Mouse (Mus musculus) right cerebral cortex, postnatal 14 days (tissue): ENCODE data around the gene Ptch1.

Source experiments
- DNase-seq: peaks from one replicate; pipeline ENCODE4 v3.0.0; 2022

Ptch1 gene

DNA sequence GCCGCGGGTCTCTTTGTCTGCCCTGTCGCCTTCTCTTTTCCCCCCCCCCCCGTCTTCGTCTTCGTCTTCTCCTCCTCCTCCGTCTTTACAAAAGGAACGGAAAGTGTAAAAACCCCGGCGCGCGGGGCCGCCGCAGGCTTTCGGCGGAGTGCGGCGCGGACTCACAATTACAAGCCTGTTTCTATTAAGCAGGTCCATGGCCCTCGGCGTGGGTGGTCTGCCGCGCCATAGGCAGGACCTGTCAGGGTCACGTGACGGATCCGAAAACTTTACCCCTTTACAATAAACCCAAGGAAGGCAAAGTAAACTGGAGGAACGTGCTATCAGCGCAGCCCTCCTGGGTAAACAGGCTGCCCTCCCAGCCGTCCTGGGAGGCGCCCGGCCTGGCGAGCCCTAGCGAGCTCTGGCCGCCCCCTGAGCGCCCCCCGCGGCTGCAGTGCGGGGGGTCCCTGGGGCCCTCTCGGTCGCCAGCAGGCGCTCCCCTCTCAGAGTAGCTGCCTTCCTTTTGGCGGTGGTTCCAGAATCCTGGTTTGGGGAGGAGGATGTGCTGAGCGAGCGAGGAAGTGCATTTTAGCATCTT lies at the start of gene Ptch1:
Gene Ptch1, minus strand, starts transcription at position 343 of the 580 bp plus-strand sequence.
- peak; percentile 56 for DNase-seq

- no peak for DNase-seq
Observed at GRCm38 (mm10) chr13:63621301-63621700, 47.9 kb upstream of the Ptch1 start.

DNA sequence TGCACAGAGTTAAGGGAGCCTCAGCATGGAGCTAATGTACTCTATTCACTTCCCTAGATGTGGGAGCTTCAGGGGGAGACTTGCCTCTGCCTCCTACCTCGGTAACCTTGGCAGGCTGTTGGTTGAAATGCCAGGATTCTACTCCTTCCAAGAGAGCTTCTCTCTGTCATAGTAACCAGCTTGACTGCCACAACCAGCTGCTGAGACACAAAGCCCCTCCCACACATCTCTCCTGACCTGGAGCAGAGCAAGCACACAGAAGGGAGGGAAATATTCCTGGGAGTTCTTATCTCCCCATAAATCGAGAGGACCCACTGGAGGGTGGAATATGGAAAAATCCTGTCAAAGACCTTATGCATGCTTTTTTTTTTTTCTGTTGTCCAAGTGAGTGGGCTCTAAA lies 39.8 kb upstream of the Ptch1 start:
- no peak for DNase-seq

DNA sequence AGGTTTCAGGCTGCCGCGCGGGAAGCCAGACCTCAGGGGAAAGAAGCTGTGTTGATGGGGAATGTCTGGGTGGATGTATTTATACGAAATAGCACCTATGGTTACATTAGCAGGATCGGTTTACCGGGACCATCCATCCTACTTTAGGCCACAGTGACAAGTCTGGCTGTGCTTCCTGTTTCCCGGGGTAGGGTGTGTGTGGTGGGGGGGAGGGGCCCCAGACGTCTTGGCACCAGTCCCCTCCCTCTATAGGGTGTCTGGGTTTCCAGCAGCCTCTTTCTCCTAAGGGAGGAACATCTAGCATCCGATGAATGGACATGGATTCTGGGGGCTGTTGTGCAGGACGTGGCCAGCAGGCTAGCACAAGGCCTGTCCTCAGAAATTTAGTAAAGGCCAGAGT lies 36.3 kb upstream of the Ptch1 start:
- no peak for DNase-seq

DNA sequence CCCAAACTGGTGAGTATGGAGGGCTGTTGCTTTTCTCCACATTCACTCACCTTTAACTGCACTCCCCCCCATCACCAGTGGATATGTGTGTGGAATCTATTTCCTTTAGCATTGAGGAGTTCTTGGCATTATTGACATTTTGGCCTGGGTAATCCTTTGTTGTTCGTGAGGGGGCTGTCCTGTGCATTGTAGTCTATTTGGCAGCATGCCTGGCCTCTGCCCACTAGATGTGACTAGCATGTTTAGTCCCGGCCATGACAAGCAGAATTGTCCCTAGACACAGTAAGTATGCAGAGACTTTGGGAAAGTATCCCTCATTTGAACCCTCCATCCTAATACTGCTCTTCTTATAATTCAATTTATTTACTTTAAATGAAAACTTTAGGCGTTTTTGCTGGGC lies 24.2 kb upstream of the Ptch1 start:
- DNase-seq: no peak

GRCm38 (mm10) chr13:63595869-63596268 lies 22.5 kb upstream of the Ptch1 start:
- DNase-seq: no peak

- no peak for DNase-seq
Observed at GRCm38 (mm10) chr13:63593469-63594050, 20.2 kb upstream of the Ptch1 start.

DNA sequence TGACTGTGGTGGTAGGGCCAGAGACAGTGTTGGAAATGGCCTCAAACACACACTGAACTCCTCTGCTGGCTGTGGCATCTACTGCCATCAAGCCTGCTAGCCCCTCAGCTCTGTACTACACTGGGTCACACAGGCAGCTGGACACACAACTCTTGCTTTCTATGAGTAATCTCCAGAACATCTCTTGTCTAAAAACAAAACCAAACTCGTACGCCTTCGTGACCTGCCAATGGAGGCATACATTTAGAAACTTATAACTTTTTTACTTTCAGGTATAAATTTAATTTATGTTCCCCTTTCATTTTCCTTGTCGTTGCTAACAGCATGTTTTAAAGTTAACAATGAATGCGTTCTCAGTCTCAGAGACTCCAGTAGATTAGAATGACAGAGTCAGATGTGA lies 19.4 kb upstream of the Ptch1 start:
- DNase-seq: no peak

- DNase-seq: no peak
Observed at GRCm38 (mm10) chr13:63574601-63575000, 1.2 kb upstream of the Ptch1 start.

GRCm38 (mm10) chr13:63572453-63573255 lies 744 bp downstream of the Ptch1 start:
- DNase-seq: peak; percentile 64

GRCm38 (mm10) chr13:63572111-63572452 lies 1.3 kb downstream of the Ptch1 start:
- no peak for DNase-seq

- DNase-seq: no peak
Observed at GRCm38 (mm10) chr13:63570456-63570855, 2.9 kb downstream of the Ptch1 start.

GRCm38 (mm10) chr13:63569396-63569756 lies 4.0 kb downstream of the Ptch1 start:
- DNase-seq: no peak

DNA sequence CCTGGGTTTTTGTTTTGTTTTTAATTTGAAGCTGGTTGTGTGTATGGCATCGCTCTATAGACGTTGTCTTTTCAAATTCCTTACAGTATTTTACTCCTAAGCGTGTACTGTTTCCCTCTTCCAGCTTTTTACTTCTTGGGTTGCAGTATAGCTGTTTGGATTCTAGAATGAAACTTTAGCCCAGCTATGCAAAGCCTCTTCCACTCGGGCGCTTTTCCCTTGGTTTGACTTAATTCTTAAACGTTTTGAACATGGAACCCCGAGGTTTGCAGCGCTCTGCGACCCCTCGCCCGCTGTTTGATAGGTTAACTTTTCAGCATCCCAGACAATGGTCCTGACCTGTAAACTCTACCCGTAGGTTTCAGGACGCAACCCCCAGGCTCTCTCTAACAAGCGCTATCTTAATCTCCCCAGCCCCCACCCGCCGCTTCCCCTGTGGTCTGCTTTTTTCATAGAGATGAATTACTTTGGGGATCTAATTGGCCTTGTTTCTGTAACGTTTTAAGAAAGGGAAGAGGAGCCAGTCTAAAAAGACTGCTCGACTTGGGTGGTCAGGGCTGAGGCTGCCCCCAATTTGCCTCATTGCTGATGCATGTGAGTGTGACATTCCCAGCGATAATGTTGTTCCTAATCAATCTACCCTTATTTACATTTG lies 4.5 kb downstream of the Ptch1 start:
- no peak for DNase-seq

DNA sequence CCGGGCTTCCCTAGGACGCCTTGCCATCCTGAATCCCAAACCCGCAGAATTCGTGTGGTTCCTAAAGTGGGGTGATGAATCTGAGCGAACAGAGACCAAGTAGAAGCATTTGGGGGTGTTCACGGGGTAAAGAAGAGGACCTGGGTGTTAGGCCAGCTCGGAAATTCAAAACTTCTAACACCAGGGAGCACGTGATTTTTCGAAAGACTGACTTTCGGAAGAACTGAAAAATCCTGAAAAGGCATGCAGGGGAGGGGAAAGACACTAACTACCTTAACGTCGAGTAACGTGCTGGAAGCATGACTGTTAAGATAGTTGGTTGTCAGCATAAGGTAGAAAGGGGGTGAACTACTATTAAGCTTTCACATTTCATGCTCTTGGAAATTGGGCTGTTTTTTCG lies 5.1 kb downstream of the Ptch1 start:
- no peak for DNase-seq

- DNase-seq: peak; percentile 93
Observed at GRCm38 (mm10) chr13:63567677-63568293, 5.6 kb downstream of the Ptch1 start.

- peak; percentile 74 for DNase-seq
Observed at GRCm38 (mm10) chr13:63566018-63567015, 7.1 kb downstream of the Ptch1 start.

GRCm38 (mm10) chr13:63565320-63566017 lies 7.9 kb downstream of the Ptch1 start:
- DNase-seq: no peak

GRCm38 (mm10) chr13:63564626-63565319 lies 8.6 kb downstream of the Ptch1 start:
- DNase-seq: peak; percentile 39

DNA sequence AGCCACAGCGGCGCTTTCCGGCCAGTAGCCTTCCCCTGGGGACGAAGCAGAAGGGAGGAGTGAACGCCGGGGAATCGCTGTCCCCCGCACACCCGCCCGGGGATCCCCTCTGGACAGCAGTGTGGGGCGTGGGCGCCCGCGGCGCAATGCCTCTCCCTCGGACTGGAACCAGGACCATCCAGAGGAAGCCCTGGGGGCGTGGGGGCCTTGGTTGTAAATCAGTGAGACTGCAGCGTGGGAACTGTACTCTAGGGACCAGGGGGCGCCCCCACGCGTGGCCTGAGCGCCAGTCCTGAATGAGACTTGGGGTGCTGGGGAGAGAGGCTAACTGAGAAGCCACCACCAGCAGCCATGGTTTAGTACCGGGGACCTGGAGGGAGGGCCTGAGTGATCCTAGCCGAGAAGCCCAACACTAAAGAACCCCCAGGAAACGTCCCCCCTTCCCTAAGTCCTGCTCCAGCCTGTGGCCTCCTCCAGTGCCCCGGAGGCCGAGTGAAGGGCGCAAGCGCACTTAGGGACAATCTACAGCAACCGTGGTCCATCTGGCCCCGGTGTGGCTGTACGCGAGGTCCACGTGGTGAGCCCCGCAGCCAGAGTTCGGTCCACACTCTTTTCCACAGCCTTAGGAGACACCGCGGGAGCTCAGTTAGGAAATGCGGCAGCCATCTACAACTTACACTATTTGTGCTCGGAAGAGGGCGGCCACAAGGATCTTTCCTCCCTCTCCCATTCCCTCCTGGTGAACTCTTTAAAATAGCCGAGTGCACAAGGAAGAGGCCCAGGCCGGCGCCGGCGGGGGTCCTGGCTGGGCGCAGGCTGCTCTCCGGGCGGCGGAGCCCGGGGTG lies 9.4 kb downstream of the Ptch1 start:
- peak; percentile 57 for DNase-seq
